Mouse (Mus musculus) embryonic fibroblast, embryonic 13.5 days (primary cell): ENCODE measurements around the gene Tmem8b.

Experiments used
- CTCF ChIP-seq: IDR thresholded peaks from 2 replicates; pipeline ENCODE4 v1.5.1; 2011; ENCODE audit warnings: mild to moderate bottlenecking, control low read depth, low read length, moderate library complexity, borderline replicate concordance; ENCODE audit not compliant: insufficient read depth
- POLR2A ChIP-seq: IDR thresholded peaks from 2 replicates; pipeline ENCODE4 v1.6.1; 2011; ENCODE audit warnings: low read depth, mild to moderate bottlenecking, control low read depth, low read length, moderate library complexity

DNA sequence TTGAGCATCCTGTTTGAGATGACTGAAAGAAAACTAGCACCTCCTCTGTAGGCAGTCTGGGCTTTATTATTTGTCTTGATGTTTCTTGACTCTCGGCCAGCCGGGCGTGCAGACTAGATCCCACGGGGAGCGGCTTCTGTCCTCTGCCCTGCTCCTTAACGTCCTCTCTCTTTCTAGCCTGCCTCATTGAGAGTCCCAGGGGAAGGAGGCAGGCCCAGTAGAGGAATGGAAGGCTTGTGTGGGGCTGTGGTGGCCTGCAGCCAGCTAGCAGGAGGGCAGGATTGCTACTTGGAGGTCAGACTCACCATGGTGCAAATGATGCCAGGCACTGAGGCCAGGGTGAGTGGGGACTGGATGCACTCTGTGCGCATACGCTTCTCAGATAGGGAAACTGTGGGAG lies 35.1 kb downstream of the Tmem8b start:
- TF ChIP-seq CTCF, result no peak
- no peak for TF ChIP-seq POLR2A
